Mouse (Mus musculus): ENCODE results near the gene Malrd1. TPM values are rescaled to one million over a fixed set of nuclear protein-coding genes. Genes with fewer than 3 reads are reported as not detected.

The Malrd1 gene
- polyA plus RNA-seq, 1 experiment from 2014 or later, result 0.09 TPM

GRCm38 (mm10) chr2:16228187-16228832, 702.0 kb downstream of the Malrd1 start:
- ATAC-seq, result no peak
- no peaks in the 10 kb centered on the region for H3K4me1 ChIP-seq (replicated peaks)
- H3K27ac ChIP-seq, result no peak overlapping the region
- H3K9ac ChIP-seq (replicated peaks), result no peak overlapping the region
- no peaks in the 10 kb centered on the region for H3K9me3 ChIP-seq
- H3K4me2 ChIP-seq (replicated peaks), result no peak overlapping the region
- no peaks in the 10 kb centered on the region for H3K36me3 ChIP-seq
- no peaks in the 10 kb centered on the region for H3K27me3 ChIP-seq
- no peak overlapping the region for H3K4me3 ChIP-seq (replicated peaks)
- 87% methylated on average over 1 of the region's 1 CpGs for WGBS

- H3K9ac ChIP-seq (replicated peaks), result no peak overlapping the region
- no peaks in the 10 kb centered on the region for H3K36me3 ChIP-seq
- no peak overlapping the region for H3K27ac ChIP-seq
- H3K4me3 ChIP-seq (replicated peaks), result no peak overlapping the region
- H3K4me2 ChIP-seq (replicated peaks), result no peak overlapping the region
- H3K4me1 ChIP-seq (replicated peaks), result no peaks in the 10 kb centered on the region
- no peaks in the 10 kb centered on the region for H3K27me3 ChIP-seq
- H3K9me3 ChIP-seq, result no peaks in the 10 kb centered on the region
- no peak for ATAC-seq
- 91% methylated on average over 1 of the region's 1 CpGs for WGBS
Measured at GRCm38 (mm10) chr2:16240861-16241260, 714.6 kb downstream of the Malrd1 start.

- no peak overlapping the region for H3K27ac ChIP-seq
- H3K9ac ChIP-seq (replicated peaks), result no peak overlapping the region
- no peaks in the 10 kb centered on the region for H3K4me1 ChIP-seq (replicated peaks)
- no peak overlapping the region for H3K4me2 ChIP-seq (replicated peaks)
- no peaks in the 10 kb centered on the region for H3K36me3 ChIP-seq
- no peak overlapping the region for H3K4me3 ChIP-seq (replicated peaks)
- WGBS, result 86% methylated on average over 2 of the region's 2 CpGs
- no peak for ATAC-seq
- H3K27me3 ChIP-seq, result no peaks in the 10 kb centered on the region
- H3K9me3 ChIP-seq, result no peaks in the 10 kb centered on the region
Measured at GRCm38 (mm10) chr2:16243097-16243496, 716.8 kb downstream of the Malrd1 start.

- H3K9ac ChIP-seq (replicated peaks), result no peak overlapping the region
- no peak for ATAC-seq
- H3K4me1 ChIP-seq (replicated peaks), result no peaks in the 10 kb centered on the region
- H3K9me3 ChIP-seq, result no peaks in the 10 kb centered on the region
- H3K4me3 ChIP-seq (replicated peaks), result no peak overlapping the region
- no peak overlapping the region for H3K4me2 ChIP-seq (replicated peaks)
- H3K36me3 ChIP-seq, result no peaks in the 10 kb centered on the region
- H3K27me3 ChIP-seq, result no peaks in the 10 kb centered on the region
- WGBS, result 73% methylated on average over 3 of the region's 3 CpGs
- H3K27ac ChIP-seq, result no peak overlapping the region
Measured at GRCm38 (mm10) chr2:16248861-16249260, 722.6 kb downstream of the Malrd1 start.

GRCm38 (mm10) chr2:16252274-16252673, 726.0 kb downstream of the Malrd1 start:
- H3K4me1 ChIP-seq (replicated peaks), result no peaks in the 10 kb centered on the region
- H3K27me3 ChIP-seq, result no peaks in the 10 kb centered on the region
- 73% methylated on average over 1 of the region's 1 CpGs for WGBS
- H3K4me2 ChIP-seq (replicated peaks), result no peak overlapping the region
- no peak for ATAC-seq
- H3K36me3 ChIP-seq, result no peaks in the 10 kb centered on the region
- no peak overlapping the region for H3K9ac ChIP-seq (replicated peaks)
- H3K27ac ChIP-seq, result no peak overlapping the region
- no peaks in the 10 kb centered on the region for H3K9me3 ChIP-seq
- no peak overlapping the region for H3K4me3 ChIP-seq (replicated peaks)
